Mouse (Mus musculus): ENCODE measurements around the gene Tnfaip8l1. TPM values are rescaled to one million over a fixed set of nuclear protein-coding genes. Genes with fewer than 3 reads are reported as not detected.
A peak's percentile ranks its signal among the peaks of the same experiment; 100 is the strongest.

Tnfaip8l1 gene
- 11.4 and 11.8 TPM in 2 replicates for polyA plus RNA-seq (2014; fragmentation: Nextera tagmentation; extraction: Ambion mirVana)

- Histone ChIP-seq H3K27me3 (ENCODE audit: control insufficient read depth, insufficient read depth, low read length) (peaks cover 15% of the 10 kb centered on the region; the same call in 1 of the 2 replicates), H3K4me2 (replicated peaks; ENCODE audit: low read depth, low read length) (peak within 1 kb of the TSS; percentile 76), H3K4me3 (ENCODE audit: low read length) (peak within 1 kb of the TSS; percentile 41), H3K4me1 (ENCODE audit: control insufficient read depth, insufficient read depth, low read length) (peaks cover 15% of the 10 kb centered on the region), H3K9ac (ENCODE audit: low read depth, low read length) (peak within 1 kb of the TSS; percentile 28), H3K9me3 (ENCODE audit: control insufficient read depth, low read length) (no peaks in the 10 kb centered on the region), H3K36me3 (ENCODE audit: control insufficient read depth, insufficient read depth, low read length) (no peaks in the 10 kb centered on the region), H3K27ac (ENCODE audit: low read depth, low read length) (no peak within 1 kb of the TSS; the same call in 1 of the 2 replicates)
- ATAC-seq (ENCODE audit: low FRiP score, low TSS enrichment): peak; percentile 97
- WGBS: 1% methylated on average over 30 of the region's 30 CpGs
Measured at GRCm38 (mm10) chr17:56162231-56162774, at the start of gene Tnfaip8l1. TSS of gene Tnfaip8l1 (plus strand) at chr17:56162477.

- no peak overlapping the region for H3K27ac ChIP-seq (ENCODE audit: low read depth, low read length)
- no peak for ATAC-seq (ENCODE audit: low FRiP score, low TSS enrichment)
Measured at GRCm38 (mm10) chr17:56112743-56113142, 49.5 kb upstream of the Tnfaip8l1 start.

GRCm38 (mm10) chr17:56116193-56116592 lies 46.1 kb upstream of the Tnfaip8l1 start:
- no peak overlapping the region for H3K27ac ChIP-seq (ENCODE audit: low read depth, low read length)
- H3K9me3 ChIP-seq (ENCODE audit: control insufficient read depth, low read length): no peaks in the 10 kb centered on the region
- no peak overlapping the region for H3K4me3 ChIP-seq (ENCODE audit: low read length)
- H3K9ac ChIP-seq (ENCODE audit: low read depth, low read length): no peak overlapping the region
- no peaks in the 10 kb centered on the region for H3K36me3 ChIP-seq (ENCODE audit: control insufficient read depth, insufficient read depth, low read length)
- 77% methylated on average over 10 of the region's 10 CpGs for WGBS
- ATAC-seq (ENCODE audit: low FRiP score, low TSS enrichment): no peak
- peaks cover 12% of the 10 kb centered on the region; the same call in 1 of the 2 replicates for H3K4me1 ChIP-seq (ENCODE audit: control insufficient read depth, insufficient read depth, low read length)
- no peak overlapping the region for H3K4me2 ChIP-seq (replicated peaks; ENCODE audit: low read depth, low read length)
- peaks cover 27% of the 10 kb centered on the region for H3K27me3 ChIP-seq (ENCODE audit: control insufficient read depth, insufficient read depth, low read length)

More at GRCm38 (mm10) chr17:56112743-56113142, 49.5 kb upstream of the Tnfaip8l1 start:
- no peak overlapping the region for H3K9ac ChIP-seq (ENCODE audit: low read depth, low read length)
- H3K4me2 ChIP-seq (replicated peaks; ENCODE audit: low read depth, low read length): no peak overlapping the region
- no peaks in the 10 kb centered on the region for H3K27me3 ChIP-seq (ENCODE audit: control insufficient read depth, insufficient read depth, low read length)
- WGBS: 59% methylated on average over 3 of the region's 3 CpGs
- no peaks in the 10 kb centered on the region for H3K36me3 ChIP-seq (ENCODE audit: control insufficient read depth, insufficient read depth, low read length)
- H3K4me1 ChIP-seq (ENCODE audit: control insufficient read depth, insufficient read depth, low read length): no peaks in the 10 kb centered on the region
- H3K4me3 ChIP-seq (ENCODE audit: low read length): no peak overlapping the region
- no peaks in the 10 kb centered on the region for H3K9me3 ChIP-seq (ENCODE audit: control insufficient read depth, low read length)

- Histone ChIP-seq H3K27me3 (ENCODE audit: control insufficient read depth, insufficient read depth, low read length) (peaks cover 37% of the 10 kb centered on the region), H3K4me1 (ENCODE audit: control insufficient read depth, insufficient read depth, low read length) (peaks cover 12% of the 10 kb centered on the region; the same call in 1 of the 2 replicates), H3K4me2 (replicated peaks; ENCODE audit: low read depth, low read length) (peak within 1 kb of the TSS; percentile 61), H3K9me3 (ENCODE audit: control insufficient read depth, low read length) (peaks cover 2% of the 10 kb centered on the region), H3K4me3 (ENCODE audit: low read length) (peak within 1 kb of the TSS; percentile 35), H3K27ac (ENCODE audit: low read depth, low read length) (no peak within 1 kb of the TSS), H3K9ac (ENCODE audit: low read depth, low read length) (no peak within 1 kb of the TSS), H3K36me3 (ENCODE audit: control insufficient read depth, insufficient read depth, low read length) (no peaks in the 10 kb centered on the region)
- peak; percentile 36; the same call in 1 of the 2 replicates for ATAC-seq (ENCODE audit: low FRiP score, low TSS enrichment)
- WGBS: 1% methylated on average over 27 of the region's 27 CpGs
Measured at GRCm38 (mm10) chr17:56117251-56117710, 45.0 kb upstream of the Tnfaip8l1 start, which contains the start of gene Plin5. TSS of gene Plin5 (minus strand) at chr17:56117596.

- Histone ChIP-seq H3K9me3 (ENCODE audit: control insufficient read depth, low read length) (peaks cover 9% of the 10 kb centered on the region), H3K9ac (ENCODE audit: low read depth, low read length) (no peak overlapping the region), H3K4me3 (ENCODE audit: low read length) (peak overlapping the region; percentile 18), H3K27me3 (ENCODE audit: control insufficient read depth, insufficient read depth, low read length) (peaks cover 56% of the 10 kb centered on the region), H3K4me2 (replicated peaks; ENCODE audit: low read depth, low read length) (peak overlapping the region; percentile 35), H3K27ac (ENCODE audit: low read depth, low read length) (no peak overlapping the region), H3K36me3 (ENCODE audit: control insufficient read depth, insufficient read depth, low read length) (no peaks in the 10 kb centered on the region), H3K4me1 (ENCODE audit: control insufficient read depth, insufficient read depth, low read length) (peaks cover 12% of the 10 kb centered on the region; the same call in 1 of the 2 replicates)
- peak; percentile 24; the same call in 1 of the 2 replicates for ATAC-seq (ENCODE audit: low FRiP score, low TSS enrichment)
- WGBS: 29% methylated on average over 12 of the region's 12 CpGs
Measured at GRCm38 (mm10) chr17:56119431-56119830, 42.8 kb upstream of the Tnfaip8l1 start.

GRCm38 (mm10) chr17:56119981-56120880 lies 42.0 kb upstream of the Tnfaip8l1 start:
- Histone ChIP-seq H3K27me3 (ENCODE audit: control insufficient read depth, insufficient read depth, low read length) (peaks cover 59% of the 10 kb centered on the region), H3K9me3 (ENCODE audit: control insufficient read depth, low read length) (peaks cover 9% of the 10 kb centered on the region), H3K4me1 (ENCODE audit: control insufficient read depth, insufficient read depth, low read length) (peaks cover 12% of the 10 kb centered on the region; the same call in 1 of the 2 replicates), H3K4me3 (ENCODE audit: low read length) (peak overlapping the region; percentile 18), H3K27ac (ENCODE audit: low read depth, low read length) (no peak overlapping the region), H3K9ac (ENCODE audit: low read depth, low read length) (no peak overlapping the region), H3K36me3 (ENCODE audit: control insufficient read depth, insufficient read depth, low read length) (no peaks in the 10 kb centered on the region), H3K4me2 (replicated peaks; ENCODE audit: low read depth, low read length) (peak overlapping the region; percentile 35)
- peak; percentile 11; the same call in 1 of the 2 replicates for ATAC-seq (ENCODE audit: low FRiP score, low TSS enrichment)
- 5% methylated on average over 65 of the region's 66 CpGs for WGBS

- Histone ChIP-seq H3K4me3 (ENCODE audit: low read length) (peak within 1 kb of the TSS; percentile 18; the same call in 1 of the 2 replicates), H3K36me3 (ENCODE audit: control insufficient read depth, insufficient read depth, low read length) (no peaks in the 10 kb centered on the region), H3K9me3 (ENCODE audit: control insufficient read depth, low read length) (peaks cover 9% of the 10 kb centered on the region), H3K4me2 (replicated peaks; ENCODE audit: low read depth, low read length) (no peak within 1 kb of the TSS), H3K9ac (ENCODE audit: low read depth, low read length) (no peak within 1 kb of the TSS), H3K4me1 (ENCODE audit: control insufficient read depth, insufficient read depth, low read length) (peaks cover 12% of the 10 kb centered on the region; the same call in 1 of the 2 replicates), H3K27me3 (ENCODE audit: control insufficient read depth, insufficient read depth, low read length) (peaks cover 59% of the 10 kb centered on the region), H3K27ac (ENCODE audit: low read depth, low read length) (no peak within 1 kb of the TSS)
- 64% methylated on average over 2 of the region's 2 CpGs for WGBS
- no peak for ATAC-seq (ENCODE audit: low FRiP score, low TSS enrichment)
Measured at GRCm38 (mm10) chr17:56121826-56122225, 40.5 kb upstream of the Tnfaip8l1 start, which contains the start of gene Lrg1. TSS of gene Lrg1 (minus strand) at chr17:56122001.

GRCm38 (mm10) chr17:56123161-56123560 lies 39.1 kb upstream of the Tnfaip8l1 start:
- peaks cover 59% of the 10 kb centered on the region for H3K27me3 ChIP-seq (ENCODE audit: control insufficient read depth, insufficient read depth, low read length)
- no peaks in the 10 kb centered on the region for H3K36me3 ChIP-seq (ENCODE audit: control insufficient read depth, insufficient read depth, low read length)
- no peak overlapping the region for H3K4me2 ChIP-seq (replicated peaks; ENCODE audit: low read depth, low read length)
- WGBS: 89% methylated on average over 12 of the region's 12 CpGs
- H3K27ac ChIP-seq (ENCODE audit: low read depth, low read length): no peak overlapping the region
- no peak overlapping the region for H3K4me3 ChIP-seq (ENCODE audit: low read length)
- no peak for ATAC-seq (ENCODE audit: low FRiP score, low TSS enrichment)
- H3K9ac ChIP-seq (ENCODE audit: low read depth, low read length): no peak overlapping the region
- H3K9me3 ChIP-seq (ENCODE audit: control insufficient read depth, low read length): peaks cover 9% of the 10 kb centered on the region
- peaks cover 12% of the 10 kb centered on the region; the same call in 1 of the 2 replicates for H3K4me1 ChIP-seq (ENCODE audit: control insufficient read depth, insufficient read depth, low read length)
